Mouse (Mus musculus): Measurements from ENCODE around the gene Pde4b.

DNA sequence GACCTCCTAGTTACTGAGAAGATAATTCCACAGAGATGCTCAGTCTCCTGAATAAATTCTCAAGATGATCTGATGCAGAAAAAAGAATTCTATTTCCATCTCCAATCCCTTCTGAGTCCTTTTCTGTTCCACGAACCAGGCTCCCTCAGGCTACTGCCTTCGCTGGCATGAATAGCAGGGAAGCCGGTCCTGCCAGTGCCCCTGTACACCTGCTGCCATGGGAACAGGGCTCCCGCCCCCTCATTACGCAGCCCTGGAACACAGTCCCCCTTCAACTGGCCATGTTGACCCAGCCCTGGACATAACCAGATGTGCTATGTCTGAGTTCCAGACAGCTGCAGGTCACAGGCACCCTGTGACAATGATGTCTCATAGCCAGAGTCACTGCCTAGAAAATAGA is 535.6 kb downstream of the Pde4b start:
- no peak for TF ChIP-seq CTCF (IDR thresholded peaks at IDR 0.05; ENCODE audit: borderline replicate concordance, insufficient read depth, low read length)
- TF ChIP-seq POLR2A (IDR thresholded peaks at IDR 0.05; ENCODE audit: low read depth, low read length), result no peak
